Mouse (Mus musculus) cerebellum, postnatal 14 days (tissue): Measurements from ENCODE around the gene Hnrnpdl.

Experiments
- DNase-seq, 2 experiments: peaks; one replicate each; pipeline ENCODE4 v3.0.0; 2021; ENCODE audit warnings: mixed read lengths in 2 of 2

Gene Hnrnpdl

DNA sequence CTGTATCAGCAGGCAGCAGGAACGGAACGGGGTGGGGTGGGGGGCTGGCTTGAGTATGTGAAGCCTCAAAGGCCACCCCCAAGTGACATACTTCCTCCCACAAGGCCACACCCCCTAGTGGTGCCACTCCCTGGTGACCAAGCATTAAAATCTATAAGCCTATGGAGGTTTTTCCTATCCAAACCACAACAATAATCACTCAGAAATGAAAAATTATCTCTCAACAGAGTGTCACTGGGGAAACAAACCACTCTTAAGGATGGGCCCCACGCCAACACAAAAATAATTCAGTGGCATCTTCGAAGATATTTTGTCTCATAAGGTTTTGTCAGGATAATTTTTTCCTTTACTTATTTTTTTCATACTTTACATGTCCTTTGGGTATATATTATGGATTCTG lies 35.6 kb downstream of the Hnrnpdl start:
- no peak for DNase-seq

DNA sequence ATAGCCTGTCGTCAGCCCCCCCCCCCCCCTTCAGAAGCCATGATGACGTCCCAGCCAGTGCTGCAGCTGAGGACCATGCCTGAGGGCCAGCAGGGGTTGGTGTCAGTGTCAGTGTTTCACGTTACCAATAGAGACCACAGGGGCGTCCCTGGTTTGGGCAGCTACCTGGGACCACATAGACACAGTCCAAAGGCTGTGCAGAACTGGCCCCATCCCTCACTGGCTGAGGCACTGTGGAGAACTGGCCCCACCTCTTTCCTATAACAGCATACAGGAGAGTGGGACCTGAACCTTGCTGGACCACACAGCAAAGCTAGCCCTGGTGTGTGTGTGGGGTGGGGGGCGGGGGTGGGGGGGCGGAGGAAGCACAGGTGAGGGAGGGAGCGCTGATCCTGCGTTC lies 39.0 kb downstream of the Hnrnpdl start:
- DNase-seq, result no peak

DNA sequence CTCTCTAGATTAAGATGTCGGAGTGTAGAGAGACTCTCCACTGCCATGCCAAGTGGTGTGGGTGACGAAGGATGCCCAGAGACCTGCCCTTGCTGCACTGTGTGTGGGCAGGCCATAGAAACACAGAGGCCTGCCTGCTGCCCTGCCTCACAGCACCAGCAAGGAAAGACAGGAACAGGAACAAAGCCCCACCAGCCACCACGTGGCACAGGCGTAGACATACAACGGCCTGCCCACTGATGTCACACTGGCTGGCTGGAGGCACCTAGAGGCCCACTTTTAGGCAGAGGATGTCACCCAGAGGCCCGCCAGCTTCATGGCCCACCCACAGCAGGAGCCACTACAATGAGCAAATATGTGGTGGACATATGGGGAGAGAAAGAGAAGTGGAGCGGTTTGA lies 39.4 kb downstream of the Hnrnpdl start:
- DNase-seq, result no peak

DNA sequence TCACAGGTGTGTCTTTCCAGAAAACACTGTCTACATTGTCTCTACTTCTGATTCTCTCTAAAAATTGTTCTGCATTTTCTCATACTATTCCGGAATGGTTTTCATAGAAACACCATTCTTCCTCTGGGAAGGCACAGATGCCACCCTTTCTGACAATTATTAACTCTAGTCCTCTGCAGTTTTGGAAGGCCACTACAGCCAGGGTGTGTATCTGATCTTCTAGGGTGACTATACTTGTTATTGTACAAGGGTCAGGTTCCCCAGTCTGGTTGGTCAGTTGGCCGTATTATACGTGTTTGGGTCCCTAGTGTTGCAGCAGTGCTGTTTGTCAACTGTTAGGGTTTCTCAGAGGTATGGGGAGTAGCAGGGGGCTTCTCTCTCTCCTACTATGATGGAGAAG lies 44.8 kb downstream of the Hnrnpdl start:
- DNase-seq, result no peak

DNA sequence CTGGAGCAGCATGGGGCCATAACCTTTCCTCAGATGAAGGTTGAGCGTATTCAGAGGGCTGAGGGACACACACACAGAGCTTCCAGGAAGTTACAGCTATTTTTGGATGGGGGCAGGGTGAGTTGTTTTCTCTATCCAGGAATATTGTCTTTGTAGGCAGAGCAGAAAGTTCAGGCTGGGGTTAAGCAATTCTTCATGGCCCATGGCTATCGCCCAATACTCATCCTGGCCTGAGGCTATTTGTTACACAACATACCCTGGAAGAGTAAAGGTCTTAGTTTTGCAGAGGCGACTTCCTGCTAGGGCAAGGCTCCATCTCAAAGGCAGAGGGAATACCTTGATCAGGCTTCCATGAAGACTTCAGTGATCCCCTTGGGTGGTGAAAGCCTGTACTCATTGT lies 45.3 kb downstream of the Hnrnpdl start:
- no peak for DNase-seq
